Mouse (Mus musculus): Measurements from ENCODE around the gene Pknox2. TPM values are rescaled to one million over a fixed set of nuclear protein-coding genes. Genes with fewer than 3 reads are reported as not detected.

Gene Pknox2
- polyA plus RNA-seq, 1 experiment = 83.7 TPM

DNA sequence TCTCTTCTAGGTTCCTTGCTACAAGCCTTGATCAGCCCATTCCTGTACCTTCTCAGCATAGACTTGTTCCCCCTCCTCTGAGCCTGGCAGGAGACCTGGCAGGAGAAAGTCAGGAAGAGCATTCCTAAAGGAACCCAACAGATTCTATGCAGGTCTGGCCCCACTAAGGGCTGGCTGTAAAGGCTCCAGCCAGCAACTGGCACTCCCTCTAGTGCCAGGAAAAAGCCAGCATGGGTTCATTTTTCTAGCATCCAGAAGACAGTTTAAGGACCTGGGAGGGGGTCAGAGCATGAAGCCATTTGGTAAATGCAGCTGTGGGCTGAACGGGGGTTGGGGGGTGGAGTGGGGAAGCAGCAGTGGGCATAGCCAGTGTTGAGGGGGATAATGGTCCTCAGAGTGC is 185.3 kb downstream of the Pknox2 start:
- Histone ChIP-seq H3K36me3 (ENCODE audit: control insufficient read depth, insufficient read depth, low read length) (no peaks in the 10 kb centered on the region), H3K27ac (ENCODE audit: control insufficient read depth, insufficient read depth, low read depth, low read length) (no peak overlapping the region), H3K27me3 (ENCODE audit: control insufficient read depth, insufficient read depth, low read length) (no peaks in the 10 kb centered on the region), H3K4me3 (ENCODE audit: control insufficient read depth, low read depth, low read length) (no peak overlapping the region), H3K4me1 (ENCODE audit: control insufficient read depth, insufficient read depth, low read length) (no peaks in the 10 kb centered on the region)
- TF ChIP-seq POLR2A (IDR thresholded peaks at IDR 0.05; ENCODE audit: control insufficient read depth, low read depth, low read length) = no peak
- TF ChIP-seq CTCF (IDR thresholded peaks at IDR 0.05; ENCODE audit: control insufficient read depth, insufficient read depth, insufficient replicate concordance, low read depth, low read length) = no peak

DNA sequence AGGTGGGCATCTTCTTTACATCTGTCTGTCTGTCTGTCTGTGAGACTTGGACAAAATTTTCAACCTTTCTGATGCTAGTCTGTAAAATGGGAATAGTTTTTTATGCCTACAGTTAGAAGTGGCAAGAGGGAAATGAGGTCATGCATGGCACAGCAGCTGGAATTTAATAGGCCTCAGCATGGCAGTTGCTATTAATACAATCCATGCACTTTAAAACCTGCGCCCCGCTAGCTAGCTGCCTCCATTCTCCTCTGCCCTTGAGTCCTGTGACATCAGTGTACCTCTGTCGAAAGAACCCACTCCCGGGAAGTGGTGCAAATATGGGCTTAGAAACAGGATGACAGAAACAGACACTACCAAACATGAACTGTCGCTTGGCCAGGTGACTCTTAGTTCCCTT is 186.1 kb downstream of the Pknox2 start:
- Histone ChIP-seq H3K4me3 (ENCODE audit: control insufficient read depth, low read depth, low read length) (no peak overlapping the region), H3K27ac (ENCODE audit: control insufficient read depth, insufficient read depth, low read depth, low read length) (no peak overlapping the region), H3K36me3 (ENCODE audit: control insufficient read depth, insufficient read depth, low read length) (no peaks in the 10 kb centered on the region), H3K27me3 (ENCODE audit: control insufficient read depth, insufficient read depth, low read length) (no peaks in the 10 kb centered on the region), H3K4me1 (ENCODE audit: control insufficient read depth, insufficient read depth, low read length) (no peaks in the 10 kb centered on the region)
- no peak for TF ChIP-seq CTCF (IDR thresholded peaks at IDR 0.05; ENCODE audit: control insufficient read depth, insufficient read depth, insufficient replicate concordance, low read depth, low read length)

DNA sequence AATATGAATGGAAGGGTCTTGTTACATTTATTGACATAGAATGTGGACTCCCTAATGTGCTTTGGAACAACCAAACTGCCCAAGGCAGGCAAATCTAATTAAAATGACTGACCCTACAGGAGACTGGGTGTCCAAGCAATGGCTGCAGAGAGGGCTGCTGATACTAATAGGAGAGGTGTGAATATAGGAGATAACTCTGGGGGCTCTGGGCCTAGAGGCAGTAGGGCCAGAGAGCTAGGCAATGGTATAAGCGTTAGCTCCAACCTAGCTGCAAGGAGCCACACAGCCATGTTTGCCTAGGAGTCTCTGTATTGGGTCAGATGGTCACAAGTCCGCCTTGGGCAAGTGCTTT is 196.1 kb downstream of the Pknox2 start:
- no peak for TF ChIP-seq CTCF (IDR thresholded peaks at IDR 0.05; ENCODE audit: control insufficient read depth, insufficient read depth, insufficient replicate concordance, low read depth, low read length)
- TF ChIP-seq POLR2A (IDR thresholded peaks at IDR 0.05; ENCODE audit: control insufficient read depth, low read depth, low read length) = no peak
- H3K27ac ChIP-seq (ENCODE audit: control insufficient read depth, insufficient read depth, low read depth, low read length) = no peak overlapping the region

DNA sequence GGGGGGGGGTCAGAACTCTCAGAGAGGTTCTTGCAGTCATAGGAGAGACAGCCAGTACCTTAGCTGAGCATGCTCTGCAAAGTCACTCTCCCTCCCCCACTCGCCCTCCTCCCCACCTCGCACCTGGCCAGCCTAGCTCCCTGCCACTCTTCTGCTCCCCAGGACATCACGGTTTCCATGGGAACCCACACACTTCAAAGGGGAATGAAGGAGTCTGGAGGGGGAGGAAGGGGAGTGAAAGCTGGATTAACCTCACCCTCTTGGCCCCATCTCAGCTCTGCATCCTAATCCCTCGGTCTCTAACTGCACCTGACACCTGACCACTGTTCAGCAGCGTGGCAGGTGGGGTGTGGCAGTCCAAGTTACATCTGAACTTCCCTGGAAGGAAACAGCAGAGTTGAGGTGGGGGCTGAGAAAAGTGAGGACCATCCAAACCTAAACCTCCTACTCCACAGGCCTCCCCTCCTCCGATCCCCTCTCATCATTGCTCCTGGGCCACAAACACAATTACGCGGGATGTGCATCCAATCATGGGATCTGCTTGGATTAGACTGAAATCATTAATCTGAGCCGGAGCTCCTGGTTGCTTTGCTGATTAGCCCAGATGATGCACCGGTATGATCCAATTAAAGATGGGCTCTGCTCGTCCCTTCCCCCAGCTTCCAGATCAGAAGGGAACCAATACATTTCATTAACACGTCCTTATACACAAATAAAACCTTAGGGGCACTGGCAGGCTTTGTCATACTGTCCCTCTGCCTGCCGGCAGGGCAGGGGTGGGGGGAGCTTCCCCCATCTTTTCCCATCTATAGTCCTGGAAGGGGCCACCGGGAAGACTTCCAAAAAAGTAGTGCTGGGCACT is 196.7 kb downstream of the Pknox2 start:
- Histone ChIP-seq H3K27ac (ENCODE audit: control insufficient read depth, insufficient read depth, low read depth, low read length) (no peak overlapping the region), H3K27me3 (ENCODE audit: control insufficient read depth, insufficient read depth, low read length) (no peaks in the 10 kb centered on the region), H3K4me1 (ENCODE audit: control insufficient read depth, insufficient read depth, low read length) (peaks cover 3% of the 10 kb centered on the region), H3K4me3 (ENCODE audit: control insufficient read depth, low read depth, low read length) (no peak overlapping the region), H3K36me3 (ENCODE audit: control insufficient read depth, insufficient read depth, low read length) (no peaks in the 10 kb centered on the region)
- no peak for TF ChIP-seq CTCF (IDR thresholded peaks at IDR 0.05; ENCODE audit: control insufficient read depth, insufficient read depth, insufficient replicate concordance, low read depth, low read length)
- TF ChIP-seq POLR2A (IDR thresholded peaks at IDR 0.05; ENCODE audit: control insufficient read depth, low read depth, low read length) = no peak

More for the DNA sequence above, 196.1 kb downstream of the Pknox2 start:
- Histone ChIP-seq H3K4me3 (ENCODE audit: control insufficient read depth, low read depth, low read length) (no peak overlapping the region), H3K4me1 (ENCODE audit: control insufficient read depth, insufficient read depth, low read length) (peaks cover 3% of the 10 kb centered on the region), H3K36me3 (ENCODE audit: control insufficient read depth, insufficient read depth, low read length) (no peaks in the 10 kb centered on the region), H3K27me3 (ENCODE audit: control insufficient read depth, insufficient read depth, low read length) (no peaks in the 10 kb centered on the region)

DNA sequence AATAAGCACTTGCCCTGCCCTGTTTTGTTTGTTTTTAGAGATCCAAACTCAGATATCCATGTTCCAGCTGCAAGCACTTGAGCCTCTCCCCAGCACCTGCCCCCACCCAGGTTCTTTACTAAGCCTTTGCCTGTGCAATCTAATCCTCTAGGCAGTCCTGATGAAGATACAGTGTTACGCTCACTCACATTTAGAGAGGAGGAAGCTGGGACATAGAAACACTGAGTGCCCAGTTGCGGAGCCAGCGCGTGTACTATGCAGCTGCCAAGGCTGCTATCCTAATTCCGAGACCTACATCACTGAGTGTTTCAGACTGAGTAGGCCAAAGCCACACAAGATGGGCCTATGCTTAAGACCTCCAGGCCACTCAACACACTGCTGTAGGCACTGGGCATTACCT is 199.0 kb downstream of the Pknox2 start:
- Histone ChIP-seq H3K27ac (ENCODE audit: control insufficient read depth, insufficient read depth, low read depth, low read length) (no peak overlapping the region), H3K27me3 (ENCODE audit: control insufficient read depth, insufficient read depth, low read length) (no peaks in the 10 kb centered on the region), H3K4me1 (ENCODE audit: control insufficient read depth, insufficient read depth, low read length) (peaks cover 3% of the 10 kb centered on the region), H3K36me3 (ENCODE audit: control insufficient read depth, insufficient read depth, low read length) (no peaks in the 10 kb centered on the region), H3K4me3 (ENCODE audit: control insufficient read depth, low read depth, low read length) (no peak overlapping the region)
- no peak for TF ChIP-seq CTCF (IDR thresholded peaks at IDR 0.05; ENCODE audit: control insufficient read depth, insufficient read depth, insufficient replicate concordance, low read depth, low read length)
- no peak for TF ChIP-seq POLR2A (IDR thresholded peaks at IDR 0.05; ENCODE audit: control insufficient read depth, low read depth, low read length)

DNA sequence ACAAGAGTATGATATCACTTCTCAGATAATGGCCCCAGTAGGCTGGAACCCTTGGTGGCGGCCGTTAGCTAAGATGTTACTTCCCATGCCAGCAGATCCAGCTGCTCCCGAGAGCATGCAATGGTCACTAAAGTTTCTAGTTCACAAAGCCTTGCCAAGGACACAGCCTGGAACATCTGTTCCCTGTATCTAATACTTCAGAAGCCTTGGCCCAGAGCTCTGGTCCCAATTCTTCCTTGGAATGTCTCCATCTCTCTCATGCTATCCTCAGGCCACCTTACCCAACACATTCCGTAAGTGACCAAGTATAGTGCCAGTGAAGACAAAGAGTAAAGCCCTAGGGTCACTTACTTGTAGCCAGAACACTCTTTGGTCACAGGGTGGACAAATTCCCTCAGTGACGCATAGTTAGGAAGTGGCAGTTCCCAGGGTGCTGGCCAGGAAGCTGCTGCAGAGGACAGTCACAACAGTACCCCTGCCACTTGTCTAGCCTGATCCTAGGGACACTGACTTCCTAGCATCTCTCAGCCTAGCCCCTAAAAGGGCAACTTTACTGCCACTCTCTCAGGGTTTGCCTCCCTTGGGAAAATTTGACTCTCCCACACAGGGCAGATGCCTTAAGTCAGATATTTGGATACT is 200.0 kb downstream of the Pknox2 start:
- no peak overlapping the region for H3K27ac ChIP-seq (ENCODE audit: control insufficient read depth, insufficient read depth, low read depth, low read length)
- no peaks in the 10 kb centered on the region for H3K27me3 ChIP-seq (ENCODE audit: control insufficient read depth, insufficient read depth, low read length)
- TF ChIP-seq CTCF (IDR thresholded peaks at IDR 0.05; ENCODE audit: control insufficient read depth, insufficient read depth, insufficient replicate concordance, low read depth, low read length) (no peak), POLR2A (IDR thresholded peaks at IDR 0.05; ENCODE audit: control insufficient read depth, low read depth, low read length) (no peak)
- no peak overlapping the region for H3K4me3 ChIP-seq (ENCODE audit: control insufficient read depth, low read depth, low read length)
- H3K4me1 ChIP-seq (ENCODE audit: control insufficient read depth, insufficient read depth, low read length) = peaks cover 6% of the 10 kb centered on the region
- H3K36me3 ChIP-seq (ENCODE audit: control insufficient read depth, insufficient read depth, low read length) = no peaks in the 10 kb centered on the region

DNA sequence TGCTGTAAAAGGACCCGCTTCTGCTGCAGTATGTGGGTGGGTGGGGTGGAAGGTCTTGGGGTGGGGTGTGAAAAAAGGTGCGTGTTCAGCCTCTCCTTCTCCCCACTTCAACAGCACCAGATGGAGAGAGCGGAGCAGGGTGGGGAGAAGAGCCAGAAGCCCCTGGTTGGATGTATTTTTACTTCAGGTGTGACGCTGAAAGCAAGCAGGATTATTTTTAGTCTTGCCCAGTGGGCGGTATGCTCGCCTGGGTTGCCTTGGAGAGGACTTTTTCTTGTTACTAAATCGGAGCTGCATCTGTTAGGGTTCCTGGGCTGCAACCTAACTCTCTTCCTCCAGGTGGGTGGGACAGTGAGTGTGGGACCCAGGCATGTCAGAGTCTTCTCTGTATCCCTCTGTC is 202.4 kb downstream of the Pknox2 start:
- TF ChIP-seq POLR2A (IDR thresholded peaks at IDR 0.05; ENCODE audit: control insufficient read depth, low read depth, low read length) (no peak), CTCF (IDR thresholded peaks at IDR 0.05; ENCODE audit: control insufficient read depth, insufficient read depth, insufficient replicate concordance, low read depth, low read length) (no peak)
- peaks cover 3% of the 10 kb centered on the region; the same call in 1 of the 2 replicates for H3K4me1 ChIP-seq (ENCODE audit: control insufficient read depth, insufficient read depth, low read length)
- no peak overlapping the region for H3K27ac ChIP-seq (ENCODE audit: control insufficient read depth, insufficient read depth, low read depth, low read length)
- no peaks in the 10 kb centered on the region for H3K27me3 ChIP-seq (ENCODE audit: control insufficient read depth, insufficient read depth, low read length)
- H3K36me3 ChIP-seq (ENCODE audit: control insufficient read depth, insufficient read depth, low read length) = no peaks in the 10 kb centered on the region
- no peak overlapping the region for H3K4me3 ChIP-seq (ENCODE audit: control insufficient read depth, low read depth, low read length)
